Mouse (Mus musculus) erythroblast, embryonic 14.5 days (primary cell): Measurements from ENCODE around the gene Zfand6.

Source experiments
- GATA1 ChIP-seq: IDR thresholded peaks from 2 replicates; pipeline ENCODE4 v1.6.1; 2012; ENCODE audit warnings: low read length, inconsistent platforms, mixed read lengths
- TAL1 ChIP-seq: IDR thresholded peaks from 3 replicates; pipeline ENCODE4 v1.6.1; 2012; ENCODE audit warnings: low read length, inconsistent platforms, mixed read lengths

DNA sequence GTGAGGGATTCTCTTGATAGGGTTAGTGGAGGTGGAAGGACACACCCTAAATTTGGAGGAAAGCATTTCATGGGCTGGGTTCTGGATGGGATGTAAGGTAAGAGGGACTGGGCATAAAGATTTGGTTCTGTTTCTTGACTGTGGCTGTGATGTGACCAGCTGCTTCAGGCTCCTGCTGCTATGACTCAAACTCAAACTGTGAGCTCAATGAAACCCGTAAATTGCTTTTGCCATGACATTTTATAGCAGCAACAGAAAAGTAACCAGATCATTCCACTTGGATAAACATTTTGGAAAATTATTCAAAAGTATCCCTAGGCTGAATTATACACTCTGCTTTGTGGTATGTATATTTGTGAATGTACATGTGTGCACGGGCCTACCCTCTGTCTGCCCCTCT, 99.1 kb downstream of the Zfand6 start:
- TF ChIP-seq GATA1 (no peak), TAL1 (no peak)
